Mouse (Mus musculus): ENCODE data around the gene Efcab10.

Gene Efcab10

DNA sequence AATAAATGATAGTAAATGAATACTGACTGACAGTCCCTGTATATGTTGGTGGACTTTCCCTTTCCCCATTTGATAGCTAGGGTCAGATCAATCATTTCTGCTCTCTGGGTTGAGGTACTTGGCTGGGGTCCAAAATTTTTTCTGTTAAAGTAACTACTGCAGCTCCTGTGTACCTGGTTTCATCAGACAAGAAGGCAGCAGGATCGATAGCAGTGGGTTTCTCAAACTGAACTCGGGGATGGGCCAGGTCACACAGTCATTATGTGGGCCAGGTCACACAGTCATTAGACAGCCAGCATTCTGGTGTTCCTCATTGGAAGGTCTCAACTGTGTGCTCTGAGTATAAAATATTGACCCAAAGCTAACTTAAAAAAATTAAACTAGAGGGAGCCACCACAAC lies 33.1 kb downstream of the Efcab10 start:
- no peak for DNase-seq (ENCODE audit: low spot score)

DNA sequence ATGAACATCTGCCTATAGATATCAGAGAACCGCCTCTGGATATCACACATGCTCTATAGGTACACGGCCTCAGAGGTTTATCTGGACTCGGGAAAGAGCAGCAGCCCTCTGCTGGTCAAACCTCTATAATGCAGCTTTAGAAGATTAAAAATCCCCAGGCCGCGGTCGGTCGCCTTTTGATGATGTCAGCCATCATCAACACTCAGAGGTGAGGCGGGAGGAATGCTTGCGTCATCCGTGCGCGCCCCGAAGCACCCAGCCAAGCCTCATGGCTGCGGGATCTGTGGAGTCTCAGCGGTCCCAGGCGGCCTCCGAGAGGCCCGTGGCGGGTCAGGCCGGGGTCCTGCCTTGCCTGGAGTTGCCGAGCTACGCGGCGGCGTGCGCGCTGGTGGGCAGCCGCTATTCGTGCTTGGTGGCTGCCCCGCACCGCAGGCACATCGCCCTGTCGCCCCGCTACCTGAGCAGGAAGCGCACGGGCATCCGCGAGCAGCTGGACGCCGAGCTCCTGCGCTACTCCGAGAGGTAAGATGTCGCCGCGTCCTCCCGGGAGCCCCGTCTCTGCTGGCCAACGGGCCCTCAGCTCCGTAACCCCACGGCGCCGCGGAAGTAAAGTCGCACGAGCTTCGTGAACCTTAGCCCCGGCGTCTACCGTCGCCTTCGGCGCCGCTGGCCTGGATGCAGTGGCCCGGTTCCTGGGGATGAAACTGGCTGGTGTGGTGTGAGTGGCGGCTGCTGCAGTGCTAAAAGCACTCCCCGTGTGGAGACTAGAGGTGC lies 34.9 kb downstream of the Efcab10 start, which contains the start of gene Twistnb:
TSS of gene Twistnb (plus strand) at position 249 of the 774 bp plus-strand sequence.
- peak; percentile 99 for DNase-seq (ENCODE audit: low spot score)

DNA sequence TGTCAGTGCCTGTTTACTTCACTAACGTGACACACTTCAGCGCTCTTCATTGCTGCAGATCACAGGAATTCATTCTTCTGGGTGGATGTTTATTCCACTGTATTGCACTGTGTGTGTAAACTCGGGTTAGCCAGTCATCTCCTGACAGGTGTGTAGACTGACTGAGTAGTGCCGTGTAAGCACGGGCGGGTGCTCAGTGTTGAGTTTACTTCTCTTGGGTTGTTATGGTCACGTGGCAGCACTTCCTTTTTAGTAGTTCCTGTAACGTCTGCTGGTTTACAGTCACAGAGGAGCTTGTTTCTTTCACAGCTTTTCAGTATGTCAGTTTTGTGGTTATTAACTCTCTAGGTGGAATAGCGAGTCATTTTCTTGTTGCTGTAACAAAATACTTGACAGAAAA lies 39.2 kb downstream of the Efcab10 start:
- no peak for DNase-seq (ENCODE audit: low spot score)

DNA sequence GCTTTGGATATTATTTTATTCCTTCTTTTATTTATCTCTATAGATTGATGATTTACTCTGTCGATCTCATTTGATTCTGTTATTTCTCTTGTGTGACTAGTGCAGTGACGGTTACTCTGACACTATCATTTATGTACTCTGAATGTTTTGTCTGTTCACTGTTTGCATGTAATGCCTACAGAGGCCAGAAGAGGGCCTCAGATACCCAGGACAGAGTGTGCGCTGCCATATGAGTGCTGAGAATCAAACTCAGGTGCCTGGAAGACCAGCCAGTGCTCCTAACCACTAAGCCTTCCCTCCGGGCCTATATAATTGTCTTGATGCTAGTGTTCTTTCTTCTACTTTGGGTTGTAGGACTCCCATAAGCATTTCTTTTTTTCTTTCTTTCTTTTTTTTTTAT lies 40.1 kb downstream of the Efcab10 start:
- DNase-seq (ENCODE audit: low spot score), result no peak
